Mouse (Mus musculus): ENCODE measurements around the gene Gatc.

The Gatc gene

GRCm38 (mm10) chr5:115340577-115341313 lies at the start of gene Gatc, which contains the start of gene Triap1:
TSS of gene Gatc (minus strand) at chr5:115341178.
TSS of gene Triap1 (plus strand) at chr5:115341225.
- no peak; the same call in 1 of the 2 replicates for TF ChIP-seq GATA4 (IDR thresholded peaks at IDR 0.05; ENCODE audit: insufficient replicate concordance, low read length)

DNA sequence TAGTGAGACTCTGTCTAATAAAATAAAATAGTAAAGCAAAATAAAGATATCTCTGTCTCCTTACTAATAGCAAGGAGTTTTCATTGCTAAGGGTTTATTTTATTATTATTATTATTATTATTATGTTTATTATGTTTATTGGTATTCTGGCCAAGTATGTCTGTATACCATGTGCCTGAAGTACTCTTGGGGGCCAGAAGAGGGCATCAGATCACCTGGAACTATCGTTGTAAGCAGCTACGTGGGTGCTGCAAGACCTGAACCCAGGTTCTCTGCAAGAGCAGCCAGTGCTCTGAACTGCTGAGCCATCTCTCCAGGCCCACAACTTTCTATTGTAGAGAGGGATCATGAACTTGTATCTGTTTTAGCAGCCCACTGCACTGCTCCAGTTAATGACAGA lies 34.5 kb upstream of the Gatc start:
- no peak for TF ChIP-seq GATA4 (IDR thresholded peaks at IDR 0.05; ENCODE audit: insufficient replicate concordance, low read length)

GRCm38 (mm10) chr5:115374204-115374820 lies 33.3 kb upstream of the Gatc start:
- no peak for TF ChIP-seq GATA4 (IDR thresholded peaks at IDR 0.05; ENCODE audit: insufficient replicate concordance, low read length)

DNA sequence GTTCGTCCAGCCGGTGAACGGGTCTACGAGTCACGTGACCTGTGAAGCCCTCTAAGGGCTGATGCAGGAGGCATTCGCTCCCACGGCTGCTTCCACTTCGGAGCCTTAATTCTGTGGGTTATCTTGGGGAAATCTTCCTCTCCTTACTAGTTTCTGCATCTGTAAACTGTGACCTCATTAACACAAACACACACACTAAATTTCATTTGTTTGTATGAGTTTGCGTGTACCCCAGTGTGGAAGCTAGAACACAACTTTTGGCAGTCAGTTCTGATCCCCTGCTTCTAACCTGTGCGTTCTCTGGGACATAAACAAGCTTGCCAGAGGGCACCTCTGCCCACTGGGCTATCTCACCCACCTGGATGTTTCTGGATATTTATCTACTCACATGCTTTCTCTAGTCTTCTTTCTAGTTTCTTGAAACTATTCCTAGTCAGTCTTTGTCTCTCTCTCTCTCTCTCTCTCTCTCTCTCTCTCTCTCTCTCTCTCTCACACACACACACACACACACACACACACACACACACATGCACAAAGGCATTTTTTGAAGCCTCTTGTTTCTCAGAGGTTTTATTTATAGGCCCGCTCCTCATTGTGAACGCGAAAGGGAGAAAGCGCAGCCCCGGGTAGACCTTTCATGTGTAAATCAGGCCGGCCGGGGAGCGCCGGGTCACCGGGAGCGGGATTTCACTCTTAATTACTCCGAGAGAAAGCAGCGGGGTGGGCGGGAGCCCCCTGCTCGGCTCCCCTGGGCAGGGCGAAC lies 32.6 kb upstream of the Gatc start:
- TF ChIP-seq GATA4 (IDR thresholded peaks at IDR 0.05; ENCODE audit: insufficient replicate concordance, low read length), result no peak

GRCm38 (mm10) chr5:115371736-115372135 lies 30.8 kb upstream of the Gatc start:
- no peak for TF ChIP-seq GATA4 (IDR thresholded peaks at IDR 0.05; ENCODE audit: insufficient replicate concordance, low read length)

- TF ChIP-seq GATA4 (IDR thresholded peaks at IDR 0.05; ENCODE audit: insufficient replicate concordance, low read length), result no peak
These were observed 23.8 kb upstream of the Gatc start for GRCm38 (mm10) chr5:115364782-115365181.

DNA sequence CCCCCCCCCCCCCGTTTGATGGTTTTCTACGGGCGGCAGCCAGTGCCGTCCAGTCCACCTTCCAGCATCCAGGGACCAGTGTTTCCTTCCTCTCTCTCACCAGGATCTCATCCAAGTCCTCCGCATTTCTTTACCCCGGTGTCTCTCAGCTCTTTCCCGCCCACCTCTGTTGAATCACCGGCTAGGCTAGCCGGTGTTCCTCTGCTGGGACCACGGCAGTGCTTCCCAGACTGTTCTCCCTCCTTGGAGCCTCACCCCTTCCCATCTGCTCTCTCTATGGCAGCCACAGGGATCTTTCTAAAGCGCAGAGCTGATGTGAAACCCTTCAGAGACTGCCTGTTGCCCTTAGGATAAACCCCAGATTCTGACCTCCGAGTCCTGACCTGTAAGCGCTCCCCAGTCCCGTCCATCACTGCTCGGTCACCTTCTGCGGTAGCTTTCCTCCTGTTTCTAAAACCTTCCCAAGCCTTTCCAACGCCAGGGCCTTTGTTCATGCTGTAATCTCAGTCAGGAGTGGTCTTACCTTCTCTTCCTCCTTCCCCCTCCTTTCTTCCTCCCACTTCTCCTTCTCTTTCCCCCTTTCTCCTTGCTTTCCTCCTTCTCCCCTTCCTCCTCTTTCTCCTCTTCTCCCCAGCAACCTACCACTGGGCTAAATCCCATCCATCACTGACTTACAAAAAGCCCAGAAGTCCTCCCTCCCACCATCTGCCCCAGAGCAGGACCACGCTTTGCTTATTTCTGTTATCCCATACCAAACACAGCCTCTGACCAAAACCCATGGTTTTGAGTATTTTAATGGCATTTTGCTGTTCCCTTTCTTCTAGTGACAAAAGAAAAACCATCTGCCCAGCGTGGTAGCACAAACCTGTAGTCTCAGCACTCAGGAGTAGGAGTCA lies 22.1 kb upstream of the Gatc start:
- no peak for TF ChIP-seq GATA4 (IDR thresholded peaks at IDR 0.05; ENCODE audit: insufficient replicate concordance, low read length)

GRCm38 (mm10) chr5:115362216-115362615 lies 21.2 kb upstream of the Gatc start:
- TF ChIP-seq GATA4 (IDR thresholded peaks at IDR 0.05; ENCODE audit: insufficient replicate concordance, low read length), result no peak

DNA sequence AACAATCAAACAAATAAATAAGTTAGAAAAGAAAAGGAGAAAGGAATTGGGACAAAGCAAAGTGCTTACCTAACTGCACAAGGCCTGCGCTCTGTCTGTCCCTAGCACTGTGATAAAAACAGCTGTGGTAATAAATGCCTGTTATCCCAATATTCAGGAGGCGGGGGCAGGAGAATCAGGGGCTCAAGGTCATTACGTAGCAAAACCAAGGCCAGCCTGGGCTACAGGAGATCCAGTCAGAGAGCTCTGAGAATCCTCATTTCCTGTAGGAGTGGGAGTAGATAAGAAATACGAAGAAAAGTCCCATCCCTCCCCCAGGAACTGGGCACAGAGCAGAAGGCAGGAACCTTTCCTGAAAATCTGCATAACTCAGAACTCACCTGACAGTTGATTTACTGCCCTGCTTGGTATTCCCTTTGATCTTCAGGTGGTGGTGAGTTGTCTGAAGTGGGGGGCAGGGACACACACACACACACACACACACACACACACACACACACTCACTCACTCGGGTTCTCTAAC lies 18.9 kb upstream of the Gatc start:
- TF ChIP-seq GATA4 (IDR thresholded peaks at IDR 0.05; ENCODE audit: insufficient replicate concordance, low read length), result no peak

- TF ChIP-seq GATA4 (IDR thresholded peaks at IDR 0.05; ENCODE audit: insufficient replicate concordance, low read length), result no peak
These were observed 18.5 kb upstream of the Gatc start for GRCm38 (mm10) chr5:115359438-115359837.

- TF ChIP-seq GATA4 (IDR thresholded peaks at IDR 0.05; ENCODE audit: insufficient replicate concordance, low read length), result no peak
These were observed 17.9 kb upstream of the Gatc start for GRCm38 (mm10) chr5:115358872-115359271.

GRCm38 (mm10) chr5:115355070-115355469 lies 14.1 kb upstream of the Gatc start:
- no peak for TF ChIP-seq GATA4 (IDR thresholded peaks at IDR 0.05; ENCODE audit: insufficient replicate concordance, low read length)

DNA sequence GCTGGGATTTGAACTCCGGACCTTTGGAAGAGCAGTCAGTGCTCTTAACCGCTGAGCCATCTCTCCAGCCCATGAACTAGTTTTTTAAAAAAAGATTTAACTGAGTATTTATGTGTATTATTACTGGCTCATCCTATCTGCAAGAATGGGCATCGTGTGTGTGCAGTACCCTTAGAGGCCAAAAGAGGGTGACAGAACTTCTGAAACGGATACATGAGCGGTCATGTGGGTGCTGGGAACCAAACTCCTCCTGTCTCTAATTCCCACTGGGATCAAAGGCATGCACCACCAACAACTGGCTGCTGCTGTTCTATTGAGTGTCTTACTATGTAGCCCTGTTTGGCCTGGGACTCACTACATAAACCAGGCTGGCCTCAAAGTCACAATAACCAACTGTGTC lies 10.4 kb upstream of the Gatc start:
- no peak for TF ChIP-seq GATA4 (IDR thresholded peaks at IDR 0.05; ENCODE audit: insufficient replicate concordance, low read length)

DNA sequence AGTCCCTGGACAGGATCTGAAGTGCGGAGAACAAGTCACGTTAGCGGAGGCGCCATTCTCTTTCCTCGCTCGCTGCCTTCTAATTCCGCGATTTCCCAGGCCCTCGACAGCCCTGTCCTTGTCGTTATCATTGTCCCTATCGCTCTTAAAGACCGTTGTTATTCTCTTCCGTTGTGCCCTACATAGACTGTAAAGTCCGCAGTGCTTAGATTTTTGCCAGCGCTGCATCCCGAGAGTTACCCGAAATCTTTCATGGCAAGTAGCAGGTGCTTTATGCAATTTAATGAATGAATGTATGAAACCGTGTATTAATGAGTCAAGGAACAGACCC lies 8.2 kb upstream of the Gatc start:
- TF ChIP-seq GATA4 (IDR thresholded peaks at IDR 0.05; ENCODE audit: insufficient replicate concordance, low read length), result no peak; the same call in 1 of the 2 replicates

Measured in liver, adult (tissue).